Mouse (Mus musculus) lung, embryonic 15.5 days (tissue): Measurements from ENCODE around the gene BC024978. TPM values are rescaled to one million over a fixed set of nuclear protein-coding genes. Genes with fewer than 3 reads are reported as not detected.

Source experiments
- ATAC-seq: fragments of 200-750 bp; cut with Nextera tagmentation; 2 replicates; pipeline ENCODE4 v1.8.0; 2017; ENCODE audit warnings: moderate number of reproducible peaks, borderline replicate concordance; ENCODE audit not compliant: low FRiP score, low TSS enrichment; ENCODE audit errors: extremely low read depth
- H3K27ac ChIP-seq: fragments of 300-500 bp; sonication (generic); 2 replicates; pipeline ENCODE4 v1.5.1; 2015; ENCODE audit warnings: moderate library complexity, mild to moderate bottlenecking, inconsistent platforms
- H3K27me3 ChIP-seq: fragments of 300-500 bp; sonication (generic); 2 replicates; pipeline ENCODE4 v1.6.1; 2015; ENCODE audit warnings: inconsistent platforms
- H3K36me3 ChIP-seq: fragments of 300-500 bp; sonication (generic); 2 replicates; pipeline ENCODE4 v1.6.1; 2015; ENCODE audit warnings: inconsistent platforms
- H3K4me1 ChIP-seq: fragments of 300-500 bp; sonication (generic); 2 replicates; pipeline ENCODE4 v1.6.1; 2015; ENCODE audit warnings: inconsistent platforms
- H3K4me2 ChIP-seq: fragments of 300-500 bp; sonication (generic); 2 replicates; pipeline ENCODE4 v1.6.1; 2015; ENCODE audit warnings: inconsistent platforms, mild to moderate bottlenecking, moderate library complexity
- H3K4me3 ChIP-seq: fragments of 300-500 bp; sonication (generic); 2 replicates; pipeline ENCODE4 v1.5.1; 2015; ENCODE audit warnings: mild to moderate bottlenecking, inconsistent platforms
- H3K9ac ChIP-seq: fragments of 300-500 bp; sonication (generic); 2 replicates; pipeline ENCODE4 v1.6.1; 2015; ENCODE audit warnings: inconsistent platforms
- H3K9me3 ChIP-seq: fragments of 300-500 bp; sonication (generic); 2 replicates; pipeline ENCODE4 v1.6.1; 2016; ENCODE audit warnings: inconsistent platforms
- WGBS: fragments of 180-500 bp; shearing (Covaris S2); methylation state at CpG from one replicate; pipeline ENCODE4 v1.1.7; 2015; 5-methylcytosine and 5-hydroxymethylcytosine counted together
- microRNA counts: library from miRNA; unstranded; fragments of <30 nt; microRNA quantifications from one replicate; lab custom pipeline; 2016
- microRNA-seq: library from miRNA; unstranded; fragments of <30 nt; microRNA quantifications from one replicate; pipeline ENCODE4, GENCODE M21; 2016
- polyA plus RNA-seq: library from polyadenylated mRNA; unstranded; fragments of >200 nt; fragmentation: Nextera tagmentation; extraction: Ambion mirVana; gene quantifications from 2 replicates; pipeline ENCODE4 v1.2.1, GENCODE M21; 2015

The BC024978 gene
- polyA plus RNA-seq, 1 experiment from 2014 or later = 3.4 TPM

GRCm38 (mm10) chr7:27251946-27252345, 56.4 kb downstream of the BC024978 start:
- no peak overlapping the region for H3K27ac ChIP-seq
- 76% methylated on average over 6 of the region's 6 CpGs for WGBS

GRCm38 (mm10) chr7:27255721-27256120, 60.1 kb downstream of the BC024978 start:
- H3K9ac ChIP-seq = no peak overlapping the region
- WGBS = 60% methylated on average over 3 of the region's 3 CpGs
- no peaks in the 10 kb centered on the region for H3K9me3 ChIP-seq
- H3K36me3 ChIP-seq = no peaks in the 10 kb centered on the region; the same call in 1 of the 2 replicates
- no peak overlapping the region for H3K4me2 ChIP-seq
- H3K27me3 ChIP-seq = no peaks in the 10 kb centered on the region
- no peak overlapping the region for H3K4me3 ChIP-seq
- peaks cover 33% of the 10 kb centered on the region for H3K4me1 ChIP-seq
- ATAC-seq = no peak
- no peak overlapping the region for H3K27ac ChIP-seq

More at GRCm38 (mm10) chr7:27251946-27252345, 56.4 kb downstream of the BC024978 start:
- peaks cover 2% of the 10 kb centered on the region; the same call in 1 of the 2 replicates for H3K4me1 ChIP-seq
- no peak for ATAC-seq
- no peak overlapping the region for H3K4me3 ChIP-seq
- no peaks in the 10 kb centered on the region for H3K9me3 ChIP-seq
- H3K9ac ChIP-seq = no peak overlapping the region
- H3K4me2 ChIP-seq = no peak overlapping the region
- H3K36me3 ChIP-seq = no peaks in the 10 kb centered on the region; the same call in 1 of the 2 replicates
- H3K27me3 ChIP-seq = no peaks in the 10 kb centered on the region

- ATAC-seq = 0 out of 2 replicates have a peak, but pooled peaks have one; percentile 0
- Histone ChIP-seq H3K4me3 (peak overlapping the region; percentile 91; the same call in 1 of the 2 replicates), H3K27ac (peak overlapping the region; percentile 66), H3K9me3 (no peaks in the 10 kb centered on the region), H3K4me2 (peak overlapping the region; percentile 84), H3K27me3 (no peaks in the 10 kb centered on the region), H3K36me3 (peaks cover 4% of the 10 kb centered on the region), H3K4me1 (peaks cover 44% of the 10 kb centered on the region), H3K9ac (no peak overlapping the region)
- WGBS = 27% methylated on average over 27 of the region's 27 CpGs
These were observed 61.7 kb downstream of the BC024978 start for GRCm38 (mm10) chr7:27257046-27257851.

GRCm38 (mm10) chr7:27257852-27258204, 62.2 kb downstream of the BC024978 start:
- Histone ChIP-seq H3K9ac (peak overlapping the region; percentile 82; the same call in 1 of the 2 replicates), H3K27me3 (no peaks in the 10 kb centered on the region), H3K36me3 (peaks cover 9% of the 10 kb centered on the region), H3K4me3 (peak overlapping the region; percentile 91), H3K9me3 (no peaks in the 10 kb centered on the region), H3K27ac (peak overlapping the region; percentile 66), H3K4me2 (peak overlapping the region; percentile 84), H3K4me1 (peaks cover 44% of the 10 kb centered on the region)
- WGBS = 7% methylated on average over 3 of the region's 6 CpGs
- 0 out of 2 replicates have a peak, but pooled peaks have one; percentile 0 for ATAC-seq

- Histone ChIP-seq H3K9ac (peak within 1 kb of the TSS; percentile 82), H3K4me2 (peak within 1 kb of the TSS; percentile 84)
These were observed 62.8 kb downstream of the BC024978 start, which contains the start of gene Numbl for GRCm38 (mm10) chr7:27258205-27258899. Gene Numbl (plus strand): TSS chr7:27258433.

GRCm38 (mm10) chr7:27259271-27259721, 63.7 kb downstream of the BC024978 start:
- H3K4me1 ChIP-seq = peaks cover 44% of the 10 kb centered on the region
- peaks cover 16% of the 10 kb centered on the region for H3K36me3 ChIP-seq
- no peaks in the 10 kb centered on the region for H3K27me3 ChIP-seq
- ATAC-seq = no peak
- peak overlapping the region; percentile 76 for H3K27ac ChIP-seq
- H3K9ac ChIP-seq = peak overlapping the region; percentile 82
- no peaks in the 10 kb centered on the region for H3K9me3 ChIP-seq
- peak overlapping the region; percentile 84 for H3K4me2 ChIP-seq
- H3K4me3 ChIP-seq = peak overlapping the region; percentile 91
- 2% methylated on average over 9 of the region's 9 CpGs for WGBS

More at GRCm38 (mm10) chr7:27258205-27258899, 62.8 kb downstream of the BC024978 start, which contains the start of gene Numbl:
- Histone ChIP-seq H3K4me1 (peaks cover 44% of the 10 kb centered on the region), H3K36me3 (peaks cover 15% of the 10 kb centered on the region), H3K9me3 (no peaks in the 10 kb centered on the region), H3K27ac (peak within 1 kb of the TSS; percentile 76), H3K27me3 (no peaks in the 10 kb centered on the region), H3K4me3 (peak within 1 kb of the TSS; percentile 91)
- peak; percentile 74 for ATAC-seq
- 1% methylated on average over 33 of the region's 47 CpGs for WGBS

- H3K27ac ChIP-seq = peak overlapping the region; percentile 76
- no peak for ATAC-seq
- H3K4me2 ChIP-seq = peak overlapping the region; percentile 84
- peaks cover 20% of the 10 kb centered on the region for H3K36me3 ChIP-seq
- peak overlapping the region; percentile 91 for H3K4me3 ChIP-seq
- WGBS = 22% methylated on average over 5 of the region's 5 CpGs
- no peaks in the 10 kb centered on the region for H3K27me3 ChIP-seq
- peak overlapping the region; percentile 82 for H3K9ac ChIP-seq
- peaks cover 44% of the 10 kb centered on the region for H3K4me1 ChIP-seq
- no peaks in the 10 kb centered on the region for H3K9me3 ChIP-seq
These were observed 64.2 kb downstream of the BC024978 start for GRCm38 (mm10) chr7:27259771-27260170.

MicroRNAs encoded within 50 kb of the gene (microRNA counts, 519-probe panel; counts per million panel counts)
- 19.7 counts per million for microRNA mmu-miR-1191 (lab: Ali Mortazavi, UCI)

Small RNA genes within 50 kb of the gene (microRNA-seq; reads per million reads assigned to microRNA genes)
- gene Mir1191 = 4.3 reads per million, percentile 18 among the genes with 10 or more reads in this experiment
- gene Mir3101 = not detected

Other genes starting within 250 kb of the BC024978 start
- gene Cyp2a12, start 166.7 kb upstream of the BC024978 start, polyA plus RNA-seq = not detected in 2 replicates
- 42.3 and 50.3 TPM in 2 replicates for gene Cyp2f2, start 75.9 kb upstream of the BC024978 start, polyA plus RNA-seq
- gene Cyp2t4, start 42.1 kb upstream of the BC024978 start, polyA plus RNA-seq = 0.10 and 0.24 TPM in 2 replicates
- 82.3 and 83.5 TPM in 2 replicates for gene Egln2, start 29.0 kb upstream of the BC024978 start, polyA plus RNA-seq
- gene Rab4b, start 16.9 kb upstream of the BC024978 start, polyA plus RNA-seq = 71.4 and 71.6 TPM in 2 replicates
- gene Gm21983, start 14.7 kb upstream of the BC024978 start, polyA plus RNA-seq = 2.4 and 3.5 TPM in 2 replicates
- gene Mia, start 14.6 kb upstream of the BC024978 start, polyA plus RNA-seq = 150 and 170 TPM in 2 replicates
- gene Snrpa, start 490 bp downstream of the BC024978 start, polyA plus RNA-seq = 257 TPM in 2 replicates
- 5.1 and 5.4 TPM in 2 replicates for gene Itpkc, start 32.9 kb downstream of the BC024978 start, polyA plus RNA-seq
- gene Coq8b, start 37.2 kb downstream of the BC024978 start, polyA plus RNA-seq = 20.3 and 20.4 TPM in 2 replicates
- gene Numbl, start 62.7 kb downstream of the BC024978 start, polyA plus RNA-seq = 23.6 and 23.8 TPM in 2 replicates
- 96.2 and 102 TPM in 2 replicates for gene Ltbp4, start 141.9 kb downstream of the BC024978 start, polyA plus RNA-seq
- 48.3 and 51.4 TPM in 2 replicates for gene Shkbp1, start 160.2 kb downstream of the BC024978 start, polyA plus RNA-seq
- 0.79 and 1.3 TPM in 2 replicates for gene Gm20479, start 161.6 kb downstream of the BC024978 start, polyA plus RNA-seq